ENCODE assay signal across 9 mouse cellular contexts in genomic region chr11:118203469-118203868, GRCm38 (mm10). TPM values are rescaled to one million over a fixed set of nuclear protein-coding genes. Genes with fewer than 3 reads are reported as not detected.
DNase-seq lines count a peak whose midpoint lies in the region; ATAC-seq lines count a peak whose summit lies in the region.
"Had no signal": no experiment of that assay in that cellular context is flagged by ENCODE, and none has a peak within 500 bp of the region (broad histone marks: within the 10 kb centered on the region; RNA-seq: fewer than 3 reads in every experiment).

No protein-coding gene starts in this region.

- no peak overlapping the region for H3K27ac ChIP-seq in lung, embryonic 15.5 days
- H3K27ac ChIP-seq: liver, embryonic 15.5 days had no signal

- H3K4me1 ChIP-seq in lung, embryonic 15.5 days, result peaks cover 67% of the 10 kb centered on the region

- ATAC-seq in lung, embryonic 15.5 days (ENCODE audit: borderline replicate concordance, extremely low read depth, low FRiP score, low TSS enrichment), result no peak

- H3K9me3 ChIP-seq in lung, embryonic 15.5 days, result no peaks in the 10 kb centered on the region
- H3K9me3 ChIP-seq: liver, embryonic 15.5 days had no signal

- intact Hi-C loops in left cerebral cortex, postnatal 10 days (cut with DNase I), result no loop called here

- no peaks in the 10 kb centered on the region for H3K36me3 ChIP-seq in lung, embryonic 15.5 days
- no peaks in the 10 kb centered on the region for H3K36me3 ChIP-seq in splenic B cell, adult 2 months (ENCODE audit: control insufficient read depth, insufficient read depth, low read length, poor library complexity, severe bottlenecking)
- H3K36me3 ChIP-seq: liver, embryonic 15.5 days had no signal

- peak overlapping the region; percentile 57; the same call in 1 of the 2 replicates for H3K4me2 ChIP-seq in lung, embryonic 15.5 days

- peak; percentile 44 for DNase-seq in cerebellum, adult 9-10 months
- DNase-seq in cerebellum, adult 18-20 months, result no peak
- no peak for DNase-seq in lung, postnatal 4 days
- peak; percentile 60 for DNase-seq in induced T-regulatory cell, adult 2 months (ENCODE audit: low read depth)
- peak; percentile 68 for DNase-seq in splenic B cell, adult 2 months (ENCODE audit: low read depth, low spot score)
- no peak for DNase-seq in left cerebral cortex, postnatal 10 days (ENCODE audit: extremely low spot score in 1 of 2, low spot score in 2 of 2)
- DNase-seq in lung, postnatal 10 days, result no peak

- 87% methylated on average over 6 of the region's 6 CpGs for WGBS in lung, embryonic 15.5 days

- H3K27me3 ChIP-seq in lung, embryonic 15.5 days, result no peaks in the 10 kb centered on the region
- no peaks in the 10 kb centered on the region for H3K27me3 ChIP-seq in splenic B cell, adult 2 months (ENCODE audit: control insufficient read depth, insufficient read depth, low read length, poor library complexity, severe bottlenecking)
- H3K27me3 ChIP-seq: liver, embryonic 15.5 days had no signal

- no peak overlapping the region for H3K9ac ChIP-seq in lung, embryonic 15.5 days
- H3K9ac ChIP-seq: liver, embryonic 15.5 days had no signal

- no peak overlapping the region for H3K4me3 ChIP-seq in lung, embryonic 15.5 days
- H3K4me3 ChIP-seq: liver, embryonic 15.5 days had no signal

RNA-seq across cellular contexts. Expression of gene Cyth1, which starts 44.9 kb away (rescaled TPM):
- polyA plus RNA-seq in lung, embryonic 15.5 days (2015; fragmentation: Nextera tagmentation; extraction: Ambion mirVana), result 16.6 and 17.7 TPM in 2 replicates
- 10 to 100 TPM; 64.2 to 66.8 TPM for total RNA-seq in left cerebral cortex, postnatal 10 days (2021)

Comparison
In these comparisons a context has a peak if more than half of its experiments do, and no peak if none do; other contexts are left out.
1. DNase-seq: peak in cerebellum, adult 9-10 months (single experiment), induced T-regulatory cell, adult 2 months (single experiment) and splenic B cell, adult 2 months (single experiment); none in cerebellum, adult 18-20 months (0 of 2), lung, postnatal 4 days (0 of 2), left cerebral cortex, postnatal 10 days (0 of 2) and lung, postnatal 10 days (single experiment).